Mouse (Mus musculus) cerebellum, adult 9-11 months (tissue): ENCODE results near the gene Myzap.

Experiments
- DNase-seq: peaks from one replicate; pipeline ENCODE4 v3.0.0; 2022

The Myzap gene

GRCm38 (mm10) chr9:71596888-71597287, 4.7 kb upstream of the Myzap start:
- no peak for DNase-seq

- DNase-seq, result no peak
Measured at GRCm38 (mm10) chr9:71592577-71593285, 571 bp upstream of the Myzap start.

GRCm38 (mm10) chr9:71591106-71591505, 1.1 kb downstream of the Myzap start:
- DNase-seq, result no peak

DNA sequence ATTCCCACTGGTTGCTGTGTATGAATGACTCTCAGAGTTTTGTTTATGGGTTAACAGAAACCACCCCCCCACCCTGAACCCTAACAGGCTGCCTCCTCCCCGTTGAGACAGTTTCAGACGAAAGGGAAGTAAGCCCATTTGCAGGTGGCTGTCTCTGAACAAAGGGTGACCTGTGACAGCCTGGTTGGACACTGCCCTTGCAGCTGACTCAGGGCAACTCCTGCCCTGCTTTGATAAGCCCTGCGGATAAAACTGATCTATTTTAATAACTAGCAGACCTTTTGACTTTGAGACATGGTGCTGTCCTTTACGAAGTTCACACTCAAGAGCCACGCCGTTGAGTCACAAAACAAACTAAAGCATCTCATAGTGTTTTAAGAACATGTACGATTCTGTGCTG, 2.4 kb downstream of the Myzap start:
- DNase-seq, result no peak

DNA sequence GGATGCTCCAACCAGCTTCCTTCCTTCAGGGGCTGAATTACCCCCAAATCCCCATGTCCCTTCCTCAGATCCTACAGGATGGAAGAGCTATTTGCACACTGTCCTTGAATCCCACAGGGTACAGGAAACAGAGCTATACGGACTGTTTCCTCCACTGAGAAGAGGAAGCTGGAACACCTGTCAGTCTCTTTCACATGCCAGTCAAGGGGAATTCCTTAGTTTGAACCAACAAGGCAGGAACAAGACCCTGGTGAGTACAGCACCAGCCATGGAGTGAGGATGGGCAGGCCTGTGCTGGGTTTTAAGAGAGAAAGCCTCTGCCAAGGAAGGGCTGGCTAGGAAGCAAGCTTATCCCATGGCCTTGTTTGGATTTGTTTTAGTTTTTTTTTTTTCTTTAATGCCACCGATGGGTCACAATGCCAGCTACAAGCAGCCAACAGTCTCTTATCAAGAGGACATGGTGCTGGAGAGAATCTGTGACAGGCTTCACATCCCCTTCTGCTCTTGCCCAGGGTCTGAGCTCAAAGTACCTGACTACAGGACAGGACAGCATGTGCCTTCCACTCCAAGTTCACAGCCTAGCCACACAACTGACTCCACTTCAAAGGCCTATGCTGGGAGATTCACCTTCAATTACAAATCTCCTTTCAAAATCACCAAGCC, 3.1 kb downstream of the Myzap start:
- no peak for DNase-seq

DNA sequence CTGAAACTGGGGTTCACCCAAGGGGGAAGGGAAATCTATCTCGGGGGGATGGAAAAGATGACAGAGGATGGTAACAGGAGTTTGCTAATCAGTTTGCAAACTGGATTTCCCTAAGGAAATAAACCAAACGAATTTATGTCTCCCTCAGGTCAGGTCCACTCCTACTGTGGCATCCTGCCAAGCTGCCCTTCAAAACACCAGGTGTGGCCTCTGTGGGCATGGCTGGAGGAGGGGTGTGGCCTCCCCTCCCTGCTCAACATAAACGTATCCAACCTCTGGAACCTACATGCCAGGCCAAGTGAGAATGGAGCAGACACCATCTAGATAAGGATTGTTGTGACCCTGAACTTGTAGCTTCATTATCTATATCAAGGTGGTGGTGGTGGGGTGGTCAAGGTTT, 5.8 kb downstream of the Myzap start:
- DNase-seq, result no peak

GRCm38 (mm10) chr9:71582771-71583170, 9.4 kb downstream of the Myzap start:
- DNase-seq, result no peak

DNA sequence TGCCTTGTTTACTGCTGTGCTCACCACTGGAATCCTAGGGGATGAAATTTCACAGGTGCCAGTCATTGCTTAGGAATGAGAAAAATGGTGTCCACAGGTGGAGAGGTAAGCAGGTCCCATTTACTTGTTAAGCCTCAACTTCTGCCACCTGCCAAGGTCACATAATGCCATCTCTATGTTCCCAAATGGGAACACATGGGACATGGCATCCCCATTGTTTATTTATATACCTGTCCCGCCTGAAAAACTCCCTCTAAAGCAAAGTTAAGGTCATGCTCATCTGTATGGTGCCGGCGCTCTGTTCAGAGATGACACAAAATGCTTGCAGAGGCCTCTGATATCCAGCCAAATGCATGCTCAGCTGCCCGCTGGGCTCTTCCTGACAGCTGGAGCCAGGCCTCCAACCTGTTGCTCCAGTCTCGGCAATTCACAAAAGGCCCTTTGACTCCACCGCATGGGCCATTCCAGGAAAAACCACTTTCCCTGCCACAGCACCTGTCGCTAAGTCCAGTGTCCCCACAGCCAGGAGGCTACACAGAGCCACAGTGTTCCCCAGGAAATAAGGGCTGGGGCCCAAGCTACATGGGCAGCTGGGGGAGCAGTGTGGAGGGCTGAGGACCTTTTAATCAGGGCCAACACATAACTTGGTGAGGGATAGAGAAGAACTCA, 13.1 kb downstream of the Myzap start:
- peak; percentile 6 for DNase-seq

- DNase-seq, result no peak
Measured at GRCm38 (mm10) chr9:71574440-71574839, 17.7 kb downstream of the Myzap start.

- no peak for DNase-seq
Measured at GRCm38 (mm10) chr9:71573771-71574340, 18.3 kb downstream of the Myzap start.

DNA sequence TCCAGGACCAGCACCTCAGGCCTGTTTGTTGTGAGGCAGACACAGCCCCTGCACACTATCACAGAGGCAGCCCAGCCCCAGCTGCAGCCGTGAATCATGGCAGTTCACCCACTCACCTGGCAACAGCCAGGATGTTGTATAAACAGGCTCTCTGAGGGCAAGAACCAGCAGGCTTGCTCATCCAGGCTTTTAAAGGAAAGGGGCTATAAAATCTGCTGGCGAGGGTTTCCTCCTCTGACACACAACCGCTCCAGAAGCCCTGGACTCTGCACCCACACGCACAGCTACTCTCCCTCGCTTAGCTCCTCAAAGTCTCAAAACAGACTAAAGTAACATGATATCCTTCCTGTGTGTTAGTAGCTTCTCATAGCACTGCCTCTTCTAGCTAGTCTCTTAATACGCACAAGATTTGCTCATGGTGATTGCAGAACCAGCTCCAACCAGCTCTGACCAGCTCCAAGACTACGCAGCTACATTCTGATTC, 21.0 kb downstream of the Myzap start:
- no peak for DNase-seq

DNA sequence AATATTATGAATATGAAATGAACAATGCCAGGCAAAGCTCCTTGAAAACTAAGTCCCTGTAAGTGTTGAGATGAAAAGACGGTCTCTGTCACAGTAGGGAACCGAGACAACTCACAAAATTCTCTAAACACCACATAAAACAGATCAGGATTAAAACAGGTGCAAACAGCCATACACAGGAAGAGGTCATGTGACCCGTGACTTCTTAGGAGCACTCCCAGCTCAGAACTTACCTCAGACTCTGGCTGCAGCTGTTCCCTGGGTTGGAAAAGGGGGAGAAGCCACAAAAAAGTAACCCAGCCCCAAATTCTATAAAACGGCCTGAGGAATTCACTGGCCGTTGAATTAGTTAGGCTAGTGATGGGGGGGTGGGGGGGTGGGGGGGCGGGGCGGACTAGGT, 22.0 kb downstream of the Myzap start:
- DNase-seq, result no peak

DNA sequence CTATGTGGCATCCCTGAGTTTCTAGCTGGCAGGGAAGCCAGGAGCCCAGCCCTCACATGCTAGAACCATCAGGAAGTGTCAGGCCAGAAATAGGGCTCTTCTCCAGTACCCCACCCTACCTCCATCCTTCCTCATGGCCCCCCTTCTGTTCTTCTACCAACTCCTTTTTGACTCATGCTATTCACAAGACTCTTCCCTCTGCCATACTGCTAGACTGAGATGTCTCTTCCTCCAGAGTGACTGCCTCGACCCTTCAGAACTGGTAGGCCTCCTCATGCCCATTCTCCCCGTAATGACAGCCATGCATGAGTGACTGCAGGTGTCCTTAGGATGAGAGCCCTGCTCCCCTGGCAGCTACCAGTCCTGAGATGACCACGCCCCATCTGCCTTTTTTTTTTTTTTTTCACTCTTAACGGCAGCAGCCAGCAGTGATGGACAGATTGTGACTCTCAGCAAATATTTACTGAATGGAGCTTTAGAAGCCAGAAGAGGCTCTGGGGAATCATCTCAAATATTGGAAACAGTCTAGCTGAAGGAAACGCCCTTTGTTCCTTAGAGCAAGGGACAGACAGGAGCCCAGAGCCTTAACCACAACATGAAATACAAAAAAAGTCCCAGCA, 23.7 kb downstream of the Myzap start:
- no peak for DNase-seq

GRCm38 (mm10) chr9:71567391-71567790, 24.8 kb downstream of the Myzap start:
- DNase-seq, result no peak

GRCm38 (mm10) chr9:71566763-71567162, 25.4 kb downstream of the Myzap start:
- DNase-seq, result no peak

DNA sequence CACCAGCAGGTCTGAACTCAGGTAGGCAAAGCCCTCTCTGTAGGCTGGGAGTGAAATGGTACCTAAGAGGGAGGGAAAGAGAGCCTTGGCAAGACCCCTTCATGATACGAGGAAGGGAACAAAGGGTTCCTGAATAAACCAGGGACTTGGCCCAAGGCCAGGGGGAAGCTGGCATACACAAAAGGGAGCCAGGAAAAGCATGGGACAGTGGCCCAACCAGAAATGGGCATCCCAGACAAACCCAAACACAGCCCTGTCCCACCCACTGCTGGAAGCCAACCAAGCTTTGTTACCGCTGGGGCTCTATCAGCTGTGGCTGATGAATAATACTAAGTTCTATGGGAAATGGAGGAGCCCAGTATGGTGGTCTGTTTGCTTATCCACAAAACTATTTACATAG, 34.4 kb downstream of the Myzap start:
- no peak for DNase-seq

DNA sequence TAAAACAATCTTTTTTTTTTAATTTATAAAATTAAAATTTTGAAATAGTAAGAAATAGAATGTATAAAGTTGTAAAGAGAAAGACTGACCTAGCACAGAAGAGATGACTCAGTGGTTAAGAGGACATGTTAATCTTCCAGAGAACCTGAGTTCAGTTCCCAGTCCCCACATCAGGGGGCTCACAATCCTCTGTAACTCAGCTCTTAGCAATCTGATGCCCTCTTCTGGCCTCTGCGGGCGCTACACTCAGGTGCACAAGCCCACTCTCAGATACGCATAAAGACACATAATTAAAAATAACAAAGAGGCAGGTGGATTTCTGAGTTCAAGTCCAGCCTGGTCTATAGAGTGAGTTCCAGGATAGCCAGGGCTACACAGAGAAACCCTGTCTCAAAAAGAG, 38.2 kb downstream of the Myzap start:
- DNase-seq, result no peak

DNA sequence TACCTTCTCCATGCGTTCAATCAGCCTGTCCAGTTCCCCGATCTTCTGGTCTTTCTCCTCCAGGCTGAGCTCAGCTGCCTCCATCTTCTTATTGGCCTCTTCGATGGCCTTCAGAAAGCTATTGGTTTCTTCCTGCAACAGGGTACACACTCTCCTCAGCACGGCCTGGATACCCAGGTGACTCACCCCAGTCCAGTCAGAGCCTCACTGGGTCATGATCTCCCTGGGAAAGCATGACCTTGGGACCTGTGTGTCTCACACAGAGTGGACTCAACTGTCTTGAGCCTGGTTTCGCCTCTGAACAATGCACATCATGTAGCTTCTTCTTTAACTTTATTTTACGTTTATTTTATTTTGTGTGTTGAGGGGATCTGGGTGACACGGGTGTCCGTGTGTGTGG, 42.0 kb downstream of the Myzap start:
- no peak for DNase-seq

- no peak for DNase-seq
Measured at GRCm38 (mm10) chr9:71547704-71548275, 44.4 kb downstream of the Myzap start.

- no peak for DNase-seq
Measured at GRCm38 (mm10) chr9:71544831-71545230, 47.3 kb downstream of the Myzap start.

GRCm38 (mm10) chr9:71543443-71544222, 48.5 kb downstream of the Myzap start:
- DNase-seq, result peak; percentile 45

DNA sequence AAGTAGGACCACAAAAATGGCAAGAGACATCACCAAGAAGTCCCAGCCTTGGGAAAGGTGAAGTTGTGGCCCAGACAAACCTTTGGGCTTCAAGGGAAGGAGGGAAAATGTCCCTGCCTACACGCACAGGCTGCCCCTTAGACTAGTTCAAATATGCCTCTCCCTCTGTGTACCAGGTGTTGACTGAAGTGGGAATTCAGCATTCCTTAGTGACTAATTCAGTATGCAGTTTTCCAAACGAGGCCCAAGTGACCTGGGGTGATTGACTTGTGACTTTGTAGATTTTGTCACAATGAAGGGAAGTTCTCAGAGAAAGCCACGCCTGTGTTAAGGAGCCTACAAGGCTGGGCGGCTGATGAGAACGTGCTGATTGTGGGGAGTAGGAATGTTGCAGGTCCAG, 49.9 kb downstream of the Myzap start:
- DNase-seq, result no peak
